Mouse (Mus musculus) midbrain, postnatal 0 days (tissue): ENCODE data around the gene Zc3h4. TPM values are rescaled to one million over a fixed set of nuclear protein-coding genes. Genes with fewer than 3 reads are reported as not detected.

Source experiments
- ATAC-seq: fragments of 200-750 bp; cut with Nextera tagmentation; 2 replicates; pipeline ENCODE4 v1.8.0; 2017; ENCODE audit warnings: moderate number of reproducible peaks, mild to moderate bottlenecking, moderate TSS enrichment, moderate library complexity; ENCODE audit not compliant: low FRiP score
- DNase-seq: peaks from one replicate; pipeline ENCODE4 v3.0.0-alpha.2; 2015; ENCODE audit warnings: low spot score
- H3K27ac ChIP-seq: fragments of 300-500 bp; sonication (generic); 2 replicates; pipeline ENCODE4 v1.5.1; 2014; ENCODE audit warnings: low read depth, mild to moderate bottlenecking, low read length, mixed read lengths
- H3K27me3 ChIP-seq: fragments of 300-500 bp; sonication (generic); 2 replicates; pipeline ENCODE4 v1.6.1; 2014; ENCODE audit warnings: low read length, control low read depth, mixed read lengths; ENCODE audit not compliant: insufficient read depth
- H3K36me3 ChIP-seq: fragments of 300-500 bp; sonication (generic); 2 replicates; pipeline ENCODE4 v1.6.1; 2014; ENCODE audit warnings: low read length, control low read depth, mixed read lengths; ENCODE audit not compliant: insufficient read depth
- H3K4me1 ChIP-seq: fragments of 300-500 bp; sonication (generic); 2 replicates; pipeline ENCODE4 v1.6.1; 2014; ENCODE audit warnings: mild to moderate bottlenecking, control low read depth, antibody characterized with exemption, low read length, mixed read lengths; ENCODE audit not compliant: insufficient read depth
- H3K4me2 ChIP-seq: fragments of 300-500 bp; sonication (generic); 2 replicates; pipeline ENCODE4 v1.6.1; 2014; ENCODE audit warnings: low read depth, mild to moderate bottlenecking, low read length, mixed read lengths; ENCODE audit not compliant: poor library complexity, severe bottlenecking
- H3K4me3 ChIP-seq: fragments of 300-500 bp; sonication (generic); 2 replicates; pipeline ENCODE4 v1.5.1; 2014; ENCODE audit warnings: low read depth, mild to moderate bottlenecking, low read length, moderate library complexity
- H3K9ac ChIP-seq: fragments of 300-500 bp; sonication (generic); replicated peaks from 2 replicates; pipeline ENCODE4 v1.6.1; 2014; ENCODE audit warnings: mild to moderate bottlenecking, low read length, moderate library complexity, mixed read lengths; ENCODE audit not compliant: poor library complexity, severe bottlenecking
- H3K9me3 ChIP-seq: fragments of 300-500 bp; sonication (generic); 2 replicates; pipeline ENCODE4 v1.6.1; 2016; ENCODE audit warnings: low read length, control low read depth
- CTCF ChIP-seq: IDR thresholded peaks from 2 replicates; pipeline ENCODE4 v1.5.1; 2016; ENCODE audit warnings: antibody characterized with exemption, mild to moderate bottlenecking
- WGBS: fragments of 180-500 bp; shearing (Covaris S2); extraction: QIAGEN DNeasy Blood & Tissue Kit; methylation state at CpG from one replicate; pipeline ENCODE4 v1.1.7; 2014; 5-methylcytosine and 5-hydroxymethylcytosine counted together
- polyA plus RNA-seq: library from polyadenylated mRNA; unstranded; fragments of >200 nt; fragmentation: Nextera tagmentation; extraction: Ambion mirVana; gene quantifications from 2 replicates; pipeline ENCODE4 v1.2.1, GENCODE M21; 2015
- total RNA-seq: library from RNA; depleted of rRNA; stranded (reverse); fragments of >200 nt; gene quantifications from 2 replicates; pipeline ENCODE4 v1.2.3, GENCODE M21; 2014

The Zc3h4 gene
- total and polyA plus RNA-seq, 2 experiments from 2014 or later, result 9.7 to 41.1 TPM

DNA sequence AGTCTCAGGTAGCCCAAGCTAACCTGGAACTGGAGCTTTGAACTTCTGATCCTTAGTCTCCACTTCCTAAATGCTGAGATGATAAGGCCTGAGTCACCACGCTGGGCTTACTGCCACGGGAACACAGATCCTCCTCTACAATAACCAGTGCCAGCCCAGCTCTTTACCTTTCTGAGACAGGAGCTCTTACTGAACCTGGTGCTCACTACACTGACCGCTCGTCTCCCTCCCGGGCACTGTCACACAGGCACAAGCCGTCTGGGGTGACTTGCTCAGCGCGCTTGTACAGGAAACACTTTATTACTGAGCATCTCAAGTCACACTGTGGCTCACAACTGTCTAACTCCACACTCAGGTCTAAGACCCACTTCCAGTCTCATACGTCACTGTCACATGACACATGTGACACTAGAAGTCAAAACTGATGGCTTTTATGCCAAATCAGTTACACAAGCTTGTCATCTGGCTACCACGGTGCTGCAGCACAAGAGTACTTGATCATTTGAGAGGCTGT lies 34.5 kb upstream of the Zc3h4 start:
- H3K36me3 ChIP-seq, result peaks cover 30% of the 10 kb centered on the region
- no peak for DNase-seq
- 73% methylated on average over 10 of the region's 10 CpGs for WGBS

DNA sequence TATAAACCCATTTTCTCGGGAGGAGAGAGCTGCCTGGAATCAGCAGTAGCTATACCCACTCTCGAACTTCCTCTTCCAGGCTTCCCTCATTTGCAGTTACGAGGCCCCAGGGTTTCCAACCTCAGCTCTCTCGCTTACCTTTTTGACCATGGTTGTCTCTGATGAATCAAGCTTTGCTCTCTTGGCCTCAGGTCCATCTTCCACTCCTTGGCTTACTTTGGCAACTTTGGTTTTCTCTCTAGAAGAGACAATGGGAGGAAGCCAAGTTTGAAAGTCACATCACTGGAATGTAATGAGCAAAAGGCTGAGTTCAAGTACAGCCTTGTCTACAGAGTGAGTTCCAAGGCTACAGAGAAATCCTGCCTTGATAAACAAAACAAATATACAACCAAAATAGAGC lies 34.0 kb upstream of the Zc3h4 start:
- H3K27ac ChIP-seq, result no peak overlapping the region
- DNase-seq (no peak), ATAC-seq (no peak)
- TF ChIP-seq CTCF, result no peak
- H3K36me3 ChIP-seq, result peaks cover 30% of the 10 kb centered on the region
- no peaks in the 10 kb centered on the region for H3K27me3 ChIP-seq
- H3K4me2 ChIP-seq, result no peak overlapping the region
- no peaks in the 10 kb centered on the region for H3K9me3 ChIP-seq
- H3K4me3 ChIP-seq, result no peak overlapping the region
- H3K9ac ChIP-seq, result no peak overlapping the region
- WGBS, result 81% methylated on average over 4 of the region's 4 CpGs
- H3K4me1 ChIP-seq, result no peaks in the 10 kb centered on the region

More for the DNA sequence above, 34.5 kb upstream of the Zc3h4 start:
- Histone ChIP-seq H3K4me3 (no peak overlapping the region), H3K4me2 (no peak overlapping the region), H3K4me1 (no peaks in the 10 kb centered on the region), H3K9ac (no peak overlapping the region), H3K9me3 (no peaks in the 10 kb centered on the region), H3K27me3 (no peaks in the 10 kb centered on the region), H3K27ac (no peak overlapping the region)
- no peak for TF ChIP-seq CTCF
- ATAC-seq, result no peak

DNA sequence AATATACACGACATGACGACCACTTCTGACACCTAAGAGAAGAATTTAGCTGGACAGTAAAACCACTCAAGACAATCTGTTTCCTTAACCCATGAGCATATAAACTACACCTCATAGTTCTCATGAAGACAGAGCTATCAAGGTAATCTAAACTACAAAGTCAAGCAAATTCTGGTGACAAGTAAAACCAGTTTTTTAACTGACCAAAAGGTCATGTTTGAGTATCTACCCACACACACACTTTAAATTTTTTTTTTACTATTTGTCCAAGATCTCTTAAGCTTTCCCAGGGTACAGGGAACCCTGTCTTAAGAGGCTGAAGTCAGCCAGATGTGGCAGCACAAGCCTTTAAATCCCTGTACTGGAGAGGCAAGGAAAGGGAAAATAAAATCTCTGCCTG lies 31.9 kb upstream of the Zc3h4 start:
- H3K27ac ChIP-seq, result no peak overlapping the region
- 94% methylated on average over 2 of the region's 2 CpGs for WGBS
- no peak for TF ChIP-seq CTCF
- no peak for DNase-seq
- no peak overlapping the region for H3K4me2 ChIP-seq
- no peaks in the 10 kb centered on the region for H3K27me3 ChIP-seq
- no peak overlapping the region for H3K9ac ChIP-seq
- no peak overlapping the region for H3K4me3 ChIP-seq
- peaks cover 29% of the 10 kb centered on the region for H3K36me3 ChIP-seq
- no peaks in the 10 kb centered on the region for H3K4me1 ChIP-seq
- H3K9me3 ChIP-seq, result no peaks in the 10 kb centered on the region
- no peak for ATAC-seq

DNA sequence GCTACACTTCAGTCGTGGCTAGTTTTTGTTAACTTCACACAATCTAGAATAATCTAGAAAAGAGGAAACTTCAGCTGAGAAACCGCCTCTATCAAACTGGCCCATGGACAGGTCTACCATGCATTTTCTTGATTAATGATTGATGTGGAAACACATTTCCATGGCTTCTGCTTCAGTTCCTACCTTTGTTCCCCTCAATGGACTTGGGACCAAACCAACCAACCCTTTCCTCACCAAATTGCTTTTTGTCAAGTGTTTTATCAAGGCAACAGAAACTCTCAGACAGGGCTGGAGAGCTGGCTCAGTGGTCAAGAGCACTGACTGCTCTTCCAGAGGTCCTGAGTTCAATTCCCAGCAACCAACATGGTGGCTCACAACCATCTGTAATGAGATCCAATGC lies 30.1 kb upstream of the Zc3h4 start:
- peaks cover 25% of the 10 kb centered on the region for H3K36me3 ChIP-seq

DNA sequence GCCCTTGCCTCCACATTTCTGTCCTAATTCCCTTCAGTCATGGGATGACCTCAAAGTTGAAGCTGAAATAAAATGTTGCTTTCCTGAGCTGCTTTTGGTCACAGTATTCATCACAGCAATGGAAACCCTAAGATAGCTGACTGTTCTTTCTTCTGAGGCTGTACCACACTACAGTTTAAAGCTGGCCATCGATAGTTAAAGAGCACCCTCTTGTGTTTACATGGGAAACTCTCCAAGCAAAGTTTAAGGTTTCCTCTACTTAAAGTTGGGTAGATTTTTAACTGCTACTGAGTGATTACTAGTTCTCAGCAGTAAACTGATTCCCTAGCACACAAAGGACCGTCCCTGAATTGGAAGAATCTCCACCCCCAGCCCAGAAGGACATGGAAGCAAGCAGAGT lies 27.0 kb upstream of the Zc3h4 start:
- Histone ChIP-seq H3K9me3 (no peaks in the 10 kb centered on the region), H3K4me3 (no peak overlapping the region), H3K27me3 (no peaks in the 10 kb centered on the region), H3K4me2 (no peak overlapping the region), H3K27ac (no peak overlapping the region), H3K9ac (no peak overlapping the region), H3K36me3 (peaks cover 30% of the 10 kb centered on the region), H3K4me1 (no peaks in the 10 kb centered on the region)
- 57% methylated on average over 2 of the region's 2 CpGs for WGBS
- ATAC-seq (no peak), DNase-seq (peak; percentile 41)
- peak; percentile 69 for TF ChIP-seq CTCF

More for the DNA sequence above, 30.1 kb upstream of the Zc3h4 start:
- Histone ChIP-seq H3K9ac (no peak overlapping the region), H3K27me3 (no peaks in the 10 kb centered on the region), H3K27ac (no peak overlapping the region), H3K4me2 (no peak overlapping the region), H3K4me3 (no peak overlapping the region), H3K4me1 (no peaks in the 10 kb centered on the region), H3K9me3 (no peaks in the 10 kb centered on the region)
- ATAC-seq, result no peak
- 89% methylated on average over 2 of the region's 2 CpGs for WGBS
- TF ChIP-seq CTCF, result no peak
- DNase-seq, result no peak

DNA sequence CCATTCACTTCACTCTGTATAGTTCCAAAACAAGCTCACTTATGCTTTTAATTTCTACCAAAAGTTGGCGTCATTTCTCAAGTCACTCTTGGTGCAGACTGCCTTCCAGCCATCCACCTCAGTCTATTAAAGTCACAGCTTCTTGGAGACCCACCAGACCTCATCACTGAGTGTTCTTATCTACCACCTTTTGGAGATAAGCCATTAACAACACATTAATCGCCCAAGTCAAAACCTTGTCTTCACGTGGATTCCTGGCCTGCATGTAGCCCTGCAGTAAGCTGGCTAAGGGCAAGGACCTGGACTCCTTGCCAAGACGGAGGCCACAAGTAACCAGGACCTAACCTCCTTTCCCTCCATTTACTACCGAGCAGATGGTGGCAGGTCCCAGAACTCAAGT lies 25.7 kb upstream of the Zc3h4 start:
- H3K36me3 ChIP-seq, result peaks cover 30% of the 10 kb centered on the region
- no peak overlapping the region for H3K9ac ChIP-seq
- DNase-seq (no peak), ATAC-seq (no peak)
- no peak overlapping the region for H3K27ac ChIP-seq
- H3K4me2 ChIP-seq, result no peak overlapping the region
- H3K27me3 ChIP-seq, result no peaks in the 10 kb centered on the region
- no peaks in the 10 kb centered on the region for H3K4me1 ChIP-seq
- 93% methylated on average over 5 of the region's 5 CpGs for WGBS
- TF ChIP-seq CTCF, result no peak
- H3K9me3 ChIP-seq, result no peaks in the 10 kb centered on the region
- H3K4me3 ChIP-seq, result no peak overlapping the region
